Mouse (Mus musculus) midbrain, embryonic 10.5 days (tissue): ENCODE data around the gene Atxn1. TPM values are rescaled to one million over a fixed set of nuclear protein-coding genes. Genes with fewer than 3 reads are reported as not detected.

Experiments used
- DNase-seq: peaks from one replicate; pipeline ENCODE4 v3.0.0-alpha.2; 2017; ENCODE audit warnings: low spot score
- H3K27ac ChIP-seq: fragments of 300-500 bp; sonication (generic); replicated peaks from 2 replicates; pipeline ENCODE4 v1.5.1; 2016; ENCODE audit warnings: mild to moderate bottlenecking
- H3K27me3 ChIP-seq: fragments of 300-500 bp; sonication (generic); 2 replicates; pipeline ENCODE4 v1.6.1; 2016; ENCODE audit warnings: low read depth, mild to moderate bottlenecking; ENCODE audit not compliant: poor library complexity, severe bottlenecking
- H3K36me3 ChIP-seq: fragments of 300-500 bp; sonication (generic); 2 replicates; pipeline ENCODE4 v1.6.1; 2016; ENCODE audit warnings: mild to moderate bottlenecking, moderate library complexity
- H3K4me1 ChIP-seq: fragments of 300-500 bp; sonication (generic); 2 replicates; pipeline ENCODE4 v1.6.1; 2016
- H3K4me3 ChIP-seq: fragments of 300-500 bp; sonication (generic); 2 replicates; pipeline ENCODE4 v1.5.1; 2016; ENCODE audit warnings: mild to moderate bottlenecking, moderate library complexity
- H3K9me3 ChIP-seq: fragments of 300-500 bp; sonication (generic); replicated peaks from 2 replicates; pipeline ENCODE4 v1.6.1; 2016; ENCODE audit warnings: mild to moderate bottlenecking
- WGBS: fragments of 180-500 bp; shearing (Covaris S2); methylation state at CpG from one replicate; pipeline ENCODE4 v1.1.7; 2016; 5-methylcytosine and 5-hydroxymethylcytosine counted together
- polyA plus RNA-seq: library from polyadenylated mRNA; unstranded; fragments of >200 nt; fragmentation: Nextera tagmentation; extraction: Ambion mirVana; gene quantifications from 2 replicates; pipeline ENCODE4 v1.2.1, GENCODE M21; 2016

Gene Atxn1
- 1.3 and 2.2 TPM in 2 replicates for polyA plus RNA-seq

DNA sequence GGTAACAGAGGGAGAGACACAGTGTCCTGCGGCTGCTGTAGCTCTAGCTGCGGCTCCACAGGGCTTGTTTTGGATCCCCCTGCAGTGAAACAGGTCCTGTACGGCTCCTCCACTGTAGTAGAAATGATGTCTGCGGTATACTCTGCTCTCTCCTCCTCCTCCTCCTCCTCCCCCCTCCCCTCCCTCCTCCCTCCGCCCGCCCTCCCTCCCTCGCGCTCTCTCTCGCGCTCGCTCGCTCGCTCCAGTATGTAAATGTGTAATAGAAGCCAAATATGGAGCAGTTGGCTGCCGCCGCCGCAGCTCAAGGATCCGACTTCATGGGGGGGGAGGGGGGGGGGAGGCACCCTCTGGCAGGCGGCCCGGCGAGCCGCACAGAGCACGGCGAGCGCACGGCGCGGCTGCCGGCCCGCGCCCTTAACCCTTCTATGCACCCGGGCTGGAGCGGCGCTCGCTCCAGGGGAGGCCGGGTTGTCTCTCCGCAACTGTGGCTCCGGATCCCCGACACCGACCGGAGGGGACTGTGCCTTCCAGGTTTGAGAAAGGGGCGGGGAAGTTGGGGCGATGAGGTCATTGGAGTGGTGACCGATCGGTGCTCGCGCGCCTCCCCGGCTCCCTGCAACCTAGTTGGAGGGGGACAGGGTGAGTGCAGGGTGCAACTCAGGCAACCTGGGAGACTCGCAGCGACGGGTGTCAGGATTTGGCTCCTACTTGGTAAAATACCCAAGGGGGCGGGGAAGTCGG lies at the start of gene Atxn1:
Gene Atxn1 (minus strand): TSS at position 156 of the 741 bp plus-strand sequence.
- DNase-seq: peak; percentile 78
- peaks cover 59% of the 10 kb centered on the region for H3K4me1 ChIP-seq
- H3K36me3 ChIP-seq: no peaks in the 10 kb centered on the region
- WGBS: 0% methylated on average over 46 of the region's 53 CpGs
- H3K4me3 ChIP-seq: peak within 1 kb of the TSS; percentile 91
- H3K27ac ChIP-seq: peak within 1 kb of the TSS; percentile 93
- H3K9me3 ChIP-seq: no peaks in the 10 kb centered on the region
- peaks cover 53% of the 10 kb centered on the region for H3K27me3 ChIP-seq

DNA sequence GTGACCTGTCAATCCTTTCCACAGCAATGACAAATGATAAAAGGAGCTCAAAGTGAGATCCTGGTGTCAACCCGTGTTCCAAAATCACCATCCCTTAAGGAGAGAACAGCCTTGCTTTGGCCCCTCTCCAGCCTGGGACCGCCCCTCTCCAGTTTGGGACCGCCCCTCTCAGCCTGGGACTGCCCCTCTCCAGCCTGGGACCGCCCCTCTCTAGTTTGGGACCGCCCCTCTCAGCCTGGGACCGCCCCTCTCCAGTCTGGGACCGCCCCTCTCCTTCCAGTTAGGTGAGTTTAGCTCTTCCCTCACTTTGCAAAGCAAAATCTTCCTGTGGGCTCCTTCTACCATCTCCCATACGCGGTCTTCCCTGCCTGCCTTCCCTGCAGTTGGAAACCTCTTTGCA lies 46.4 kb upstream of the Atxn1 start:
- H3K4me3 ChIP-seq: no peak overlapping the region
- no peak for DNase-seq
- H3K36me3 ChIP-seq: no peaks in the 10 kb centered on the region
- H3K27me3 ChIP-seq: peaks cover 33% of the 10 kb centered on the region
- 32% methylated on average over 9 of the region's 9 CpGs for WGBS
- H3K27ac ChIP-seq: no peak overlapping the region
- H3K9me3 ChIP-seq: no peaks in the 10 kb centered on the region
- peaks cover 18% of the 10 kb centered on the region for H3K4me1 ChIP-seq

DNA sequence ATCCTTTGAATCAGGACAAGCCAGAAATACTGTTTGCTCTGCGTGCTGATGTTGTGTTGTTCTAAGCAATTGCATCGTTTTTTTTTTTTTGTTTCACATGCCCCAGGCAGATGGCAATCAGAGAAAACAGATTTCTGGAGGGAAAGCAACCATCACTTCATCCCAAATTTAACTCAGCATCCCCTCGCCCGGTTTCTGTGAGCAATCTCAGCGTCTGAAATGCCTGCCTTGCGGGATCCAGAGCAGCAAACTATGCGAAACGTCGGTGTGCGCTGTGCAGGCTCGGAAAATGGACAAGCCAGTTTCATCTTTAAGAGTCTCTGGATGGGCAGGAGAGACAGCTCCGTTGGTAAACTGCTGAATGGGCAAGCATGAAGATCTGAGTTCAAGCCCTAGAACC lies 45.3 kb upstream of the Atxn1 start:
- Histone ChIP-seq H3K27ac (no peak overlapping the region), H3K27me3 (peaks cover 33% of the 10 kb centered on the region), H3K4me3 (no peak overlapping the region), H3K36me3 (no peaks in the 10 kb centered on the region), H3K4me1 (peaks cover 25% of the 10 kb centered on the region), H3K9me3 (no peaks in the 10 kb centered on the region)
- WGBS: 84% methylated on average over 12 of the region's 12 CpGs
- no peak for DNase-seq

DNA sequence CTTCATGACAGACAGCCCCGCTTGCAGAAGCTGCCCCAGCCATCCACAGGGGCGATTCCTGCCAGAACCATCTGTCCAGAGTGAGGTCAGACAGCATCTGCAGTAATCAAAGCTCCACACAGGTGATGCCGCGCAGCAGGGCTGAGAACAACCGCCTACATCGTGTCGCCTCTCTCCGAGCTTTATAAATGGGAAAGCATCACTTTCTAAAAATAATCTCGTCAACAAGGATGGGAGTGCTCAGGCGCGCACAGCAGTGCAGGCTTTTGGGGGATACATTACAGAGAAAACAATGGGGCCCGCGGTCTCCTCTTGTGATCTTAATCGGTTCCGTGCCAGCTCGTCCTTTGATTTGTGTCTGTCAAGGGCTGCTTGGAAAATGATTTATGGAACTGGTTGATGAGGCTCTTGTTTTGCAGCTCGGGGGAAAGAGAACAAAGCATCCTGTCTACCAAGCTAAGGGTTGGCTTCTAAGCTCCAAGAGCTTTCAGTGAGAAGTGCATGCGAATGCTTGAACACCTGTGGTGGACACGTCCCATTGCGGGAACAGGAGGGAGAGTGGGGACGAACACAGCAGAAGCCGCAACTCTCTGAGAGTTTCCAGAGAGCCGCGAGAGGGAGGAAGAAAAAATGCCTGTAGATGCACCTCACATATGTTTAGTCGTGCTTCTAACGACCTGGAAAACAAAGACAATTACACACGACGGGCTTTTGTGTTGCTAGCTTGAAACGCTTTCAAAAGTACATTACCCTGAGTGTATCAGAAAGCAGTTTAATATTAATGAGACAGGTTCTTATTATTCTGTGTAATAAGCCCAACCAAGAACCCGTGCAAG lies 44.2 kb upstream of the Atxn1 start:
- Histone ChIP-seq H3K27ac (0 out of 2 replicates have a peak overlapping the region, but pooled peaks have one; percentile 7), H3K36me3 (no peaks in the 10 kb centered on the region), H3K9me3 (no peaks in the 10 kb centered on the region), H3K4me3 (peak overlapping the region; percentile 35), H3K4me1 (peaks cover 25% of the 10 kb centered on the region), H3K27me3 (peaks cover 33% of the 10 kb centered on the region)
- 24% methylated on average over 30 of the region's 30 CpGs for WGBS
- no peak for DNase-seq

DNA sequence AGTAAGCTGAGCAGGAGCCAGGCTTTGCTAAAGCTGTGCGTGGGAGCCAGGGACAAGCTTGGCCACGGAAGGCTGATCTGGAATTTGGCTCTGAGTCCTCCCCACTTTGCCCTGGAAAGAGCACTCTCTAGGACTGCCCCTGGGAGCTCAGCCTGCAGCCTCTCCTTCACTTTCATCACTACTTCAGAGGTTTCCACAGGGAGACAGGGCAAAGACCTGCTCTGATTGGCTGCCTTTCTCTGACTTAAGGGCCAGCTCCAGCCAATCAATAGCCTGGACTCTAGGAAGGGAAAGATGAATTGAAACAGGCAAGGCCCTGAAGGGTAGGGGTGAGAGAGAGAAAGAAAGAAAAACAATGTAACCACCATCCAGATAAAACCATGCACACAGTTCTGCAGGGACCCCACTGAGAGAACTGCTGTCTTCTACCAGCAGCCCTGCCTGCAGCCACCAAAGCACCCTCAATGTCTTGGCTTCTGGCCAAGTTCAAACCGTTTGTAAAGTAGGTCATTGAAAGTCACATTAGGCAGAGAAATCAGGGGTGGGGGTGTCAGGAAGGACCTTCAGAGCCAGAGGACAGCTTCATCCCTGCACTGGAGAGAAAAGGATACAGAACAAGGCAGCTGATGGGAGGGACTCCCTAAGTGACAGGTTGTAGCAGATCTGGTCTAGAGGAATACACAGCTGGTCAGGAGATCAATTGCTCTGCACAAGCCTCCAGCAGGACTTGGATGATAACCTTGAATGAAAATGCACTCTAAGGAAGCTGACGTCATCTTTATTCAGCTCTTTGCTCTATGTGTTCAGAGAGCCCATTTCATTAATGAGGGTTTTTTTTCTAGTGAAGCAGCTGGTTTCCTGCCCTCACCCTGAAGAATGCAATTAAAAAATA lies 41.6 kb upstream of the Atxn1 start:
- 38% methylated on average over 4 of the region's 4 CpGs for WGBS
- peak overlapping the region; percentile 21; the same call in 1 of the 2 replicates for H3K4me3 ChIP-seq
- H3K36me3 ChIP-seq: no peaks in the 10 kb centered on the region

DNA sequence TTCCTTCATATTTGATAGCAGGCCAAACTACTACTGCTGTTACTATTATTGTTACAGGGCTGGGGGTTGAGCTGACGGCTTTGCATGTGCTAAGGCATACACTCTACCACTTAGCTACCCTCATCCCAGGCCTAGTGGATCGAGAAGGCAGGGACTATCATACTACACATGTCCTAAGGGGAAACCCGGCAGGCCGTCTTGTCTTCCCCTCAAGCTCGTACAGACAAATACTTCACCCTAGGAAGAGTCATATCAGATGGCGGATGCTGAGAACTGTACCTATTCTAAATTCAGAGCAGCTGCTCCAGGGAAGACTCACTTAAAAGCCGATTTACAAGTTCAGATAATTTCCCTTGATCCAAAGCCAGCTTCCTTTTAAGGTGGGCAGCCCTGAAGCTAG lies 40.8 kb upstream of the Atxn1 start:
- peaks cover 25% of the 10 kb centered on the region for H3K4me1 ChIP-seq
- H3K27me3 ChIP-seq: peaks cover 25% of the 10 kb centered on the region
- H3K27ac ChIP-seq: peak overlapping the region; percentile 78
- WGBS: 80% methylated on average over 7 of the region's 7 CpGs
- H3K36me3 ChIP-seq: no peaks in the 10 kb centered on the region
- H3K4me3 ChIP-seq: no peak overlapping the region
- no peak for DNase-seq
- H3K9me3 ChIP-seq: no peaks in the 10 kb centered on the region

More for the DNA sequence above, 41.6 kb upstream of the Atxn1 start:
- Histone ChIP-seq H3K27me3 (peaks cover 32% of the 10 kb centered on the region), H3K27ac (peak overlapping the region; percentile 78), H3K4me1 (peaks cover 25% of the 10 kb centered on the region), H3K9me3 (no peaks in the 10 kb centered on the region)
- DNase-seq: peak; percentile 52

DNA sequence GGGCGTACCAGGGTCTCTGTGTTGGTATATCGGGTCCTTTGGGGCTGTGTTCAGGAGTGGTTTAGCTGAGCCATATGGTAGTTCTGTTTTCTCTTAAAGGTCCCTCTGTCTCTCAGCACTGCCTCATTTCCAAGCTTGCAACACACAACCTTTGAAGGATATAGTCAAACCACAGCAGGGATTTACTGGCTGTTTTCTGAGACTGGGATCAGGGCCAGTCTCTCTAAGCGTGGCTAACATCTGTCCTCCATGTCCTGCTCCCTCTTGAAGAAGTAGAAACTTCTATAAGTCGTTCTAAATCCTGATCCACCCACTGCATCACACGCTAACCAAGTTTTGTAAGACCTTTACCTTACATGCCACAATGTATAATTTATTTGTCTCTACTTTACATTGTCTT lies 36.5 kb upstream of the Atxn1 start:
- Histone ChIP-seq H3K4me1 (peaks cover 8% of the 10 kb centered on the region), H3K36me3 (no peaks in the 10 kb centered on the region), H3K9me3 (no peaks in the 10 kb centered on the region), H3K4me3 (no peak overlapping the region), H3K27me3 (no peaks in the 10 kb centered on the region), H3K27ac (no peak overlapping the region)
- no peak for DNase-seq
- WGBS: 91% methylated on average over 5 of the region's 5 CpGs

DNA sequence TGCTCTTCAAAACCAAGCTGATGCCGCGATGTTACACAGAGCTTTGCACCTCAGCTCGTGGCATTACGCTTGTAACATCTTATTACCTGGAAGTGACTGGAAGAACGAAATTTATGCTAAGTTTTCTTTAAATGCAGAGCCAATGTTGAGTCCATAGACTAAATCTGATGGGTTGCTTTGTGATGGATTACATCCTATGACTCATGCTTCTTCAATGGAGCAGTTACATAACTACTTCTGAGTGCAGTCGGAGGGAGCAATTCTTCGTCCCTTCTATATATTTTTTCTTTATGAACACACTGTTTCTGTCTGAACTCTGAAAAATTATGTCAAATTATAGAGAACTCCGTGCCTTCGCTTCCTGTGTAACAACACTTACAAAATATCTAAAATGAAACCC lies 28.1 kb upstream of the Atxn1 start:
- Histone ChIP-seq H3K27me3 (no peaks in the 10 kb centered on the region), H3K9me3 (no peaks in the 10 kb centered on the region), H3K27ac (no peak overlapping the region), H3K4me3 (no peak overlapping the region), H3K4me1 (no peaks in the 10 kb centered on the region), H3K36me3 (no peaks in the 10 kb centered on the region)
- no peak for DNase-seq
- WGBS: 89% methylated on average over 9 of the region's 9 CpGs

DNA sequence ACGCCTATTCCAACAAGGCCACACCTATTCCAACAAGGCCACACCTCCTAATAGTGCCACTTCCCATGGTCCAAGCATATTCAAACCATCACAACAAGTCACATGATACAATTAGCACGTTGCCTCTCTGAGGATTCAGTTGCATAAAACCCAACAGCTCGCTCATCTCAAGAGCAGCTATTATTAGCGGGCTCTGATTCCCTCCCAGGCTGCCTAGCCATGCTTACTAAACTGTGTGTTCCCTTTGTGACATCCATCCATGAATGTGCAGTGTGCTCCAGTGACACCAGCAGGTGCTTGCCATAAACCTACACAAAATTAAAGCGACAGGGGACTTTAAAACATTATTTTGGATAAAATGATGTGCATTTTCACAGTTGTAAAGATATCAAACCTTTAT lies 25.7 kb upstream of the Atxn1 start:
- WGBS: 83% methylated on average over 5 of the region's 5 CpGs
- Histone ChIP-seq H3K27me3 (no peaks in the 10 kb centered on the region), H3K4me1 (0 out of 2 replicates have a peak, but pooled peaks cover 10% of the 10 kb centered on the region), H3K27ac (no peak overlapping the region), H3K9me3 (no peaks in the 10 kb centered on the region), H3K36me3 (no peaks in the 10 kb centered on the region), H3K4me3 (no peak overlapping the region)
- DNase-seq: no peak

DNA sequence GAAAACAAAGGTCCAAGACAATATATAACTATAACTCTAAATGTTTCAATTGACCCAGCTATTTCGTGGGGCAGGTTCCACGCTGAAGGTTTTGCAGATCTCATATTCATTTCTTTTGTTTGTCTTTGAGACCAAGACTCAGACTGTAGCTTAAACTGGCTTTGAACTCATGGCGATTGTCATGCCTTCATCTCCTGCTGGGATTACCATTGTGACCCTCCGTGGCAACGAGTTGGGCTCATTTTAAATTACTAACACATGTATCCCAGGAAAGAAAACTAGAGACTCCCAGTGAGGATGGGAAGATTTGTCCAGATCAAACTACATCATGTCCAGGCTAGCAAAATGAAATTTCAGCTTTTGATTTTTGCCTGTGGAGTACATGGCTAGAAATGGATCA lies 14.4 kb upstream of the Atxn1 start:
- Histone ChIP-seq H3K27ac (no peak overlapping the region), H3K9me3 (no peaks in the 10 kb centered on the region), H3K36me3 (no peaks in the 10 kb centered on the region), H3K27me3 (no peaks in the 10 kb centered on the region), H3K4me1 (no peaks in the 10 kb centered on the region), H3K4me3 (no peak overlapping the region)
- WGBS: 49% methylated on average over 5 of the region's 5 CpGs
- no peak for DNase-seq

DNA sequence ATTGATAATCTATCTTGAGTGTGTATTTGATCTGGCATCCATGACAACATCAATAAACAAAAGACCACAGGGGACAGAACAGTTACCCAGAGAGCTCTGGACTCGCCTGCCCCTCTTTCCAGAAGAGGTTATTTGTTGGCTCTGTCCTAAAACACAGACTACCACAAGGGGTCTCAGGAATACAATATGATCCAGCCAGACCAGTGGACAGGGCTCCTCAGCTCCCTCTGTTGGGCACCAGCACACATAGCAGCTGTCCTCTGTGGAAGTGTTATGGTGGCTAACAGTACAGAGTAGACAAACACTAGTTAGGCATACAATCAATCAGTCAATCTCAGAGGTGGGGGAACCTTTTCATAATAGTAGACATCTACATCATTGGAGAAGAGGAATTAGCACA lies 12.1 kb upstream of the Atxn1 start:
- Histone ChIP-seq H3K36me3 (no peaks in the 10 kb centered on the region), H3K27me3 (no peaks in the 10 kb centered on the region; the same call in 1 of the 2 replicates), H3K4me1 (no peaks in the 10 kb centered on the region), H3K9me3 (no peaks in the 10 kb centered on the region), H3K4me3 (no peak overlapping the region), H3K27ac (no peak overlapping the region)
- DNase-seq: peak; percentile 61
- 31% methylated on average over 1 of the region's 1 CpGs for WGBS

DNA sequence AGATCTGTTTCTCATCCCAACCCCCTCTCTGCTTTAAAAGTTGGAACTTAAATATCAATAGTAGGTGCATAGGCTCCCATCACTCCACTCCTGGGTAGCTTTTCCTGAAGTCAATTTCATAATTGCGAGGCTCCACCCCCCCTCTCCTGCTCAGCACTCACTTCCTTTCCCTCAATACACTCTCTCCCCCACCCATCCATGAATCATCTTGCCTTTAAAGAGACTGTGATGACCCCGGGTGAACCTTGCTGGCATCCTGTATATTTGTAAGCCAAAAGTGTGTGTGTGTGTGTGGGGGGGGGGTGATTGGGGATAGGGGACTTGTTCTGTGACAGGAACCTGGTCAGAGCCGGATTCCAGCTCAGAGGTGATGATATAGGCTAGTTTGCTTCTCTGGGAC lies 9.8 kb upstream of the Atxn1 start:
- no peaks in the 10 kb centered on the region for H3K4me1 ChIP-seq
- WGBS: 80% methylated on average over 3 of the region's 3 CpGs
- H3K4me3 ChIP-seq: no peak overlapping the region
- no peaks in the 10 kb centered on the region for H3K36me3 ChIP-seq
- DNase-seq: no peak
- H3K27me3 ChIP-seq: no peaks in the 10 kb centered on the region; the same call in 1 of the 2 replicates
- H3K9me3 ChIP-seq: no peaks in the 10 kb centered on the region
- no peak overlapping the region for H3K27ac ChIP-seq
